Mouse (Mus musculus): ENCODE measurements around the gene Dus2. TPM values are rescaled to one million over a fixed set of nuclear protein-coding genes. Genes with fewer than 3 reads are reported as not detected.

Gene Dus2
- polyA plus RNA-seq, 1 experiment from 2014 or later, result 29.6 TPM

- H3K27me3 ChIP-seq, result no peaks in the 10 kb centered on the region
- H3K27ac ChIP-seq (replicated peaks), result no peak overlapping the region
- peaks cover 6% of the 10 kb centered on the region for H3K4me1 ChIP-seq (replicated peaks)
- peaks cover 16% of the 10 kb centered on the region; the same call in 1 of the 2 replicates for H3K36me3 ChIP-seq
- ATAC-seq (ENCODE audit: low FRiP score, low read depth), result no peak
- no peak overlapping the region for H3K4me3 ChIP-seq
- no peak overlapping the region for H3K9ac ChIP-seq
- H3K9me3 ChIP-seq, result no peaks in the 10 kb centered on the region
- 92% methylated on average over 6 of the region's 6 CpGs for WGBS
- H3K4me2 ChIP-seq, result no peak overlapping the region
Observed at GRCm38 (mm10) chr8:106016284-106016683, 25.1 kb downstream of the Dus2 start.

GRCm38 (mm10) chr8:106017130-106017529 lies 26.0 kb downstream of the Dus2 start:
- H3K4me3 ChIP-seq, result no peak overlapping the region
- no peaks in the 10 kb centered on the region for H3K27me3 ChIP-seq
- H3K36me3 ChIP-seq, result peaks cover 16% of the 10 kb centered on the region; the same call in 1 of the 2 replicates
- ATAC-seq (ENCODE audit: low FRiP score, low read depth), result no peak
- H3K4me1 ChIP-seq (replicated peaks), result peaks cover 1% of the 10 kb centered on the region
- no peak overlapping the region for H3K27ac ChIP-seq (replicated peaks)
- 94% methylated on average over 7 of the region's 7 CpGs for WGBS
- no peaks in the 10 kb centered on the region for H3K9me3 ChIP-seq
- H3K9ac ChIP-seq, result no peak overlapping the region
- H3K4me2 ChIP-seq, result no peak overlapping the region

GRCm38 (mm10) chr8:106018039-106018438 lies 26.9 kb downstream of the Dus2 start:
- Histone ChIP-seq H3K9me3 (no peaks in the 10 kb centered on the region), H3K36me3 (peaks cover 16% of the 10 kb centered on the region; the same call in 1 of the 2 replicates), H3K9ac (no peak overlapping the region), H3K4me3 (no peak overlapping the region), H3K27ac (replicated peaks) (no peak overlapping the region), H3K4me2 (no peak overlapping the region), H3K4me1 (replicated peaks) (no peaks in the 10 kb centered on the region), H3K27me3 (no peaks in the 10 kb centered on the region)
- whole genome bisulfite sequencing, result 91% methylated on average over 3 of the region's 3 CpGs
- no peak for ATAC-seq (ENCODE audit: low FRiP score, low read depth)

GRCm38 (mm10) chr8:106022483-106022882 lies 31.3 kb downstream of the Dus2 start:
- Histone ChIP-seq H3K4me1 (replicated peaks) (no peaks in the 10 kb centered on the region), H3K4me3 (no peak overlapping the region), H3K36me3 (peaks cover 8% of the 10 kb centered on the region; the same call in 1 of the 2 replicates), H3K27me3 (no peaks in the 10 kb centered on the region), H3K4me2 (no peak overlapping the region), H3K9ac (no peak overlapping the region), H3K27ac (replicated peaks) (no peak overlapping the region), H3K9me3 (no peaks in the 10 kb centered on the region)
- peak; percentile 61; the same call in 1 of the 2 replicates for ATAC-seq (ENCODE audit: low FRiP score, low read depth)

- Histone ChIP-seq H3K4me1 (replicated peaks) (no peaks in the 10 kb centered on the region), H3K36me3 (peaks cover 13% of the 10 kb centered on the region; the same call in 1 of the 2 replicates), H3K27me3 (no peaks in the 10 kb centered on the region), H3K4me2 (no peak overlapping the region), H3K9ac (no peak overlapping the region), H3K9me3 (no peaks in the 10 kb centered on the region), H3K4me3 (no peak overlapping the region), H3K27ac (replicated peaks) (no peak overlapping the region)
- WGBS, result 93% methylated on average over 10 of the region's 10 CpGs
- ATAC-seq (ENCODE audit: low FRiP score, low read depth), result no peak
Observed at GRCm38 (mm10) chr8:106038721-106039120, 47.6 kb downstream of the Dus2 start.

- no peaks in the 10 kb centered on the region for H3K27me3 ChIP-seq
- no peak overlapping the region for H3K27ac ChIP-seq (replicated peaks)
- peaks cover 14% of the 10 kb centered on the region; the same call in 1 of the 2 replicates for H3K36me3 ChIP-seq
- H3K9me3 ChIP-seq, result no peaks in the 10 kb centered on the region
- ATAC-seq (ENCODE audit: low FRiP score, low read depth), result no peak
- H3K4me1 ChIP-seq (replicated peaks), result no peaks in the 10 kb centered on the region
- 82% methylated on average over 4 of the region's 4 CpGs for whole genome bisulfite sequencing
- no peak overlapping the region for H3K9ac ChIP-seq
- no peak overlapping the region for H3K4me2 ChIP-seq
- no peak overlapping the region for H3K4me3 ChIP-seq
Observed at GRCm38 (mm10) chr8:106039605-106040004, 48.5 kb downstream of the Dus2 start.

- WGBS, result 79% methylated on average over 4 of the region's 4 CpGs
- Histone ChIP-seq H3K27ac (replicated peaks) (no peak overlapping the region), H3K27me3 (no peaks in the 10 kb centered on the region), H3K36me3 (peaks cover 18% of the 10 kb centered on the region; the same call in 1 of the 2 replicates), H3K9ac (no peak overlapping the region), H3K4me3 (no peak overlapping the region), H3K4me1 (replicated peaks) (no peaks in the 10 kb centered on the region), H3K4me2 (no peak overlapping the region), H3K9me3 (no peaks in the 10 kb centered on the region)
- no peak for ATAC-seq (ENCODE audit: low FRiP score, low read depth)
Observed at GRCm38 (mm10) chr8:106040218-106040617, 49.1 kb downstream of the Dus2 start.

- Histone ChIP-seq H3K36me3 (0 out of 2 replicates have a peak, but pooled peaks cover 7% of the 10 kb centered on the region), H3K27me3 (no peaks in the 10 kb centered on the region), H3K4me3 (no peak overlapping the region), H3K9me3 (no peaks in the 10 kb centered on the region), H3K9ac (no peak overlapping the region), H3K4me1 (replicated peaks) (no peaks in the 10 kb centered on the region), H3K4me2 (no peak overlapping the region), H3K27ac (replicated peaks) (no peak overlapping the region)
- WGBS, result 74% methylated on average over 2 of the region's 2 CpGs
- ATAC-seq (ENCODE audit: low FRiP score, low read depth), result no peak
Observed at GRCm38 (mm10) chr8:106043055-106043454, 51.9 kb downstream of the Dus2 start.

GRCm38 (mm10) chr8:106044151-106044550 lies 53.0 kb downstream of the Dus2 start:
- no peaks in the 10 kb centered on the region for H3K27me3 ChIP-seq
- H3K36me3 ChIP-seq, result 0 out of 2 replicates have a peak, but pooled peaks cover 7% of the 10 kb centered on the region
- H3K9ac ChIP-seq, result no peak overlapping the region
- no peaks in the 10 kb centered on the region for H3K4me1 ChIP-seq (replicated peaks)
- H3K27ac ChIP-seq (replicated peaks), result no peak overlapping the region
- H3K9me3 ChIP-seq, result no peaks in the 10 kb centered on the region
- WGBS, result 74% methylated on average over 3 of the region's 3 CpGs
- H3K4me3 ChIP-seq, result no peak overlapping the region
- no peak for ATAC-seq (ENCODE audit: low FRiP score, low read depth)
- no peak overlapping the region for H3K4me2 ChIP-seq

GRCm38 (mm10) chr8:106046872-106047559 lies 55.9 kb downstream of the Dus2 start:
- Histone ChIP-seq H3K36me3 (peaks cover 23% of the 10 kb centered on the region), H3K4me3 (no peak overlapping the region), H3K27me3 (no peaks in the 10 kb centered on the region), H3K9ac (no peak overlapping the region), H3K4me2 (no peak overlapping the region), H3K27ac (replicated peaks) (no peak overlapping the region), H3K4me1 (replicated peaks) (no peaks in the 10 kb centered on the region), H3K9me3 (no peaks in the 10 kb centered on the region)
- no peak for ATAC-seq (ENCODE audit: low FRiP score, low read depth)
- WGBS, result 93% methylated on average over 11 of the region's 11 CpGs

- H3K4me1 ChIP-seq (replicated peaks), result no peaks in the 10 kb centered on the region
- peaks cover 25% of the 10 kb centered on the region for H3K36me3 ChIP-seq
- H3K9ac ChIP-seq, result no peak overlapping the region
- ATAC-seq (ENCODE audit: low FRiP score, low read depth), result no peak
- 91% methylated on average over 5 of the region's 5 CpGs for WGBS
- no peaks in the 10 kb centered on the region for H3K9me3 ChIP-seq
- no peaks in the 10 kb centered on the region for H3K27me3 ChIP-seq
- H3K27ac ChIP-seq (replicated peaks), result no peak overlapping the region
- no peak overlapping the region for H3K4me3 ChIP-seq
- H3K4me2 ChIP-seq, result no peak overlapping the region
Observed at GRCm38 (mm10) chr8:106047854-106048630, 56.9 kb downstream of the Dus2 start.

- Histone ChIP-seq H3K36me3 (peaks cover 34% of the 10 kb centered on the region), H3K4me3 (no peak overlapping the region), H3K9ac (no peak overlapping the region), H3K4me2 (no peak overlapping the region), H3K27me3 (no peaks in the 10 kb centered on the region), H3K9me3 (no peaks in the 10 kb centered on the region), H3K27ac (replicated peaks) (no peak overlapping the region), H3K4me1 (replicated peaks) (no peaks in the 10 kb centered on the region)
- ATAC-seq (ENCODE audit: low FRiP score, low read depth), result no peak
- 80% methylated on average over 6 of the region's 6 CpGs for WGBS
Observed at GRCm38 (mm10) chr8:106049840-106050239, 58.7 kb downstream of the Dus2 start.
